Mouse (Mus musculus): ENCODE measurements around the gene Tpcn2.
A peak's percentile ranks its signal among the peaks of the same experiment; 100 is the strongest.

Tpcn2 gene

DNA sequence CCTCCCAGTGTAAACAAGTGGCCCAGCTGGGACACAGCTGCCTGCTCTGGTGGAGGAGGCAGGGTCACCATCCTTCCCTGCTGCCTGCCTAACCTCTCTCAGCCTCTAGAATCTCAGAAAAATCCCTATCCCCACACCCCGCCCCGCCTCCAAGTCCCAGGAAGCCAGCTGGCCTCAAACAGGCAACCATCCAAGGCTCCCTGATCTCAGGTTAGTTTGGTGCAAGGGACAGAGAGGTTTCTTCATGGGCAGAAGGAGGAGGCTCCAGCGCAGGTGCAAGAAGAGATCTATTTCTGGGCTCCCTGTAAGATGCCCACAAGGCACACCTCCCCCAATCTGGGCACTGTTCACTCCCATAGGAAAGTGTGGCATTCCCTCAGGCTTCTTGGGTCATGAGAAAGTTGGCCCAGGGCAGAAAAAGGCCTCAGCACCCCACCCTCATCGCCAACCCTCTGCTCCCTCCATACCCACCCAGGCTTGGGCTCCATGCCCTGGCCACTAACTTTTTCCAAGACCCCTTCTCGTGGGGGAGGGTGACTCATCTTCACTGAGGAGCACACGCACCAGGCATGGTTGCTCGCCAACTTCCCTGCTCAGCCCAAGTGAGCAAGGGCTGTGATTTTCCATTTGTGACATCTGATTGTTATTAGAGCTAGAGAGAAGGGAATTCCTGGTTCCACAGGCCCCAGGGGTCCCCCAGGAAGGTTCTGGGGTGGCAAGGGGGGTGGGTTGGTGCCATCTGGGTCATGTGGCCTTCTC is 15.9 kb upstream of the Tpcn2 start:
- DNase-seq, result peak; percentile 88 to 89

GRCm38 (mm10) chr7:145298666-145299490 is 15.1 kb upstream of the Tpcn2 start:
- peak; percentile 46 to 57 for DNase-seq

GRCm38 (mm10) chr7:145293859-145294258 is 10.0 kb upstream of the Tpcn2 start:
- peak; percentile 47 to 62 for DNase-seq

DNA sequence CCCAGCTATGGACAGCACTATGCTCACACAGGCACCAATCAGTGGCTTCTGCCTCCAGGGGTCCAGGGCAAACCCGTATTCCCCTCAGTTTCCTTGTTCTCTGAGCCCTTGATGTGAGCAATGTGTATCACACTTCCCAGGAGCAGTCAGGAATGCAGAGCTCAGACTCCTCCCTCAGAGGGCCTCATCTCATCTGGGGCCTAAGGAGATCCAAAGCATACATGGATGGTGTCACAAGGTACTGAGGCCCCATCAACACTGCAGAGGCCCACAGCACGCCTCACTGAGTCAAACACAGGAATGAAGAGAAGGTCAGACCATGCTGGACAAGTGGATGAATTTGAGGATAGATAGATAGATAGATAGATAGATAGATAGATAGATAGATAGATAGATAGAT is 8.9 kb upstream of the Tpcn2 start:
- DNase-seq, result no peak

DNA sequence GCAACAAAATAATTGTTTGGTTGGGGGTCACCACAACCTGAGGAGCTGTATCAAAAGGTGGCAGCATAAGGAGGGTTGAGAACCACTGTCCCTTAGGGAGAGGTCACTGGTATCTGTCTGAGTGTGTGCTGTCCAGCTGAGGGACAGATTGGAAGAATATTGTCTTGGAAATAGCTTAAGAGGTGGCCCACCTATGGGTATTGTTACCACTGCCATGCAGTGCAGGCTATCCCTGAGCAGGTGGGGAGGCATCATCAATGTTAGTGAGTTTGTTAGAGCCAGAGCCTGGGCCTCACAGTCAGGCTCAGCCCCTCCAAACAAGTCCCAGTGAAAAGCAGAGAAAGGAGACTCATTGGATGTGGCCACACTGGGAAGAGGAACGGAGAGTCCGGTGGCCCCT is 8.0 kb upstream of the Tpcn2 start:
- DNase-seq, result no peak

DNA sequence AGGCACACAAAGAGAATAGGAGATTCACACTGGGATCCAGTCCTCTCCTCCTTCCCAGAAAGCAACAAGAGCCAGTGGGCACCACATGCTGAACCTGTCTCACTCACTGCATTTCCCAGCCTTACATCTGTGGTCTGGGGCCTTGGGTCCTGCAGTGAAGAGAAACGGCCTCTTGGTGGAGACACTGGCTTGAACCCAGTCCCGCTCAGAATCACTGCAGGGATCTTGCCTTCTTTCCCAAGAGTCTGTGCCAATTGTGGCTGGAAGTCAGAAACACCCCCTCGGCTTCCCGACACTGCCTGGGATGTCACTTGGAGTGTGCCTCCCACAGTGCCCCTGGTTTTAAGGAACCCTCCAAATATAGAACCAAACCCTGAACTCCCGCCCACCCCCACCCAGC is 5.5 kb upstream of the Tpcn2 start:
- peak; percentile 66 to 72 for DNase-seq

DNA sequence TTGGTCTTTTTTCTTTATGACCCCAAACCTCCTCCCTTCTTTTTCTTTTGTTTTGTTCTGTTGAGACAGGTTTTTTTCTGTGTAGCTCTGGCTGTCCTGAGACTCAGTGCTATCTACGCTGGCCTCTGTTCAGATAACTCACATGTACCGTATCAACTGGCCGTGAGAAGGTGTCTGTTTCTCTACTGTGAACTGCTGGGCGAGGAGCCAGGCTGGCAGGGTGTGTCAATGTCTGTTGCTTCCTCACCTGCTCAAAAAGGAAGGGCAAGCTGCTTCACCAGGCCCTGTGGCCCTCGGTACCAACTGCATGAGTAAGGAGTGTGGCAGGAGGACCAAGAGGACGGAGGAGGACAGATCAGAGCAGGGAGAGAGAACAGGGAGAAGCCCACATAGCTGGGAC is 3.6 kb upstream of the Tpcn2 start:
- peak; percentile 84 to 87 for DNase-seq

- DNase-seq, result no peak
Measured at GRCm38 (mm10) chr7:145285476-145285875, 1.7 kb upstream of the Tpcn2 start.

- DNase-seq, result no peak
Measured at GRCm38 (mm10) chr7:145284293-145284692, 482 bp upstream of the Tpcn2 start.

- DNase-seq, result no peak
Measured at GRCm38 (mm10) chr7:145283041-145283440, 770 bp downstream of the Tpcn2 start.

GRCm38 (mm10) chr7:145281396-145281795 is 2.4 kb downstream of the Tpcn2 start:
- DNase-seq, result no peak

DNA sequence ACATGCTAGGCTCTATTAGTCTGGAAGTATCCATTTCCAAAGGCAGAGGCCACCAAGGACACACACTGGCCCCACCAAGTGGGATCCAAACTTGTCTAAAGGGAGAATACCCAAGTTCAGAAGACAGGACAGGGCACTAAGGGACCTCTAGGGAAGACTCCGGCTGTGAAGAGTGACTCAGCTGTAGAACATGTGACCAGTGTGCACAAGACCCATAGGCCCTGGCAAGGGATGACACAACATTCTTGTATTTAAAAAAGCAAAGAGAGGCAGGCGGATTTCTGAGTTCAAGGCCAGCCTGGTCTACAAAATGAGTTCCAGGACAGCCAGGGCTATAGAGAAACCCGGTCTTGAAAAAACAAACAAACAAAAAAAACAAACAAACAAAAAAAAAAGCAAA is 8.3 kb downstream of the Tpcn2 start:
- no peak for DNase-seq

GRCm38 (mm10) chr7:145270955-145271354 is 12.9 kb downstream of the Tpcn2 start:
- DNase-seq, result no peak

GRCm38 (mm10) chr7:145268890-145269289 is 14.9 kb downstream of the Tpcn2 start:
- no peak for DNase-seq

GRCm38 (mm10) chr7:145266011-145266410 is 17.8 kb downstream of the Tpcn2 start:
- no peak for DNase-seq

GRCm38 (mm10) chr7:145264202-145264601 is 19.6 kb downstream of the Tpcn2 start:
- no peak for DNase-seq

DNA sequence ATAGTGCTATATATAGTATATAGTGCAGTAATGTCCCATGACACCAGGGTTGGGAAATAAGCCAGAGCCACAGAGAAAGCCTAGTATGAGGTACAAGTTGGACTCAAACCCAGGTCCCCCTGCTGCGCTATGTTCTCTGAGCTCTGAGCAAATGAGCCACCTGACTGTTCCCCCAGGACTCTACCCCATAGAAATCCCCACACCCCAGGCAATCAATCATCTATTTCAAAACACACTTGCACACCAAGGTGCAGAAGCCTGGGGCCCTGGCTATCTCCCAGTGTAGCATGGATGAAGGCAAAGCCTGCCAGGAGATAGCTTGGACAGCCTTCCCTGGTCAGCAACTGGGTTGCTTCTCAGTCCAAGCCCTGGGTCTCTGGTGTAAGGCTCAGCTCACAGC is 27.7 kb downstream of the Tpcn2 start:
- no peak for DNase-seq

GRCm38 (mm10) chr7:145253986-145254630 is 29.7 kb downstream of the Tpcn2 start:
- DNase-seq, result no peak

- DNase-seq, result peak; percentile 93 to 95
Measured at GRCm38 (mm10) chr7:145252715-145253476, 30.9 kb downstream of the Tpcn2 start.

GRCm38 (mm10) chr7:145250225-145250624 is 33.6 kb downstream of the Tpcn2 start:
- peak; percentile 70 to 76 for DNase-seq

- no peak for DNase-seq
Measured at GRCm38 (mm10) chr7:145248911-145249310, 34.9 kb downstream of the Tpcn2 start.

DNA sequence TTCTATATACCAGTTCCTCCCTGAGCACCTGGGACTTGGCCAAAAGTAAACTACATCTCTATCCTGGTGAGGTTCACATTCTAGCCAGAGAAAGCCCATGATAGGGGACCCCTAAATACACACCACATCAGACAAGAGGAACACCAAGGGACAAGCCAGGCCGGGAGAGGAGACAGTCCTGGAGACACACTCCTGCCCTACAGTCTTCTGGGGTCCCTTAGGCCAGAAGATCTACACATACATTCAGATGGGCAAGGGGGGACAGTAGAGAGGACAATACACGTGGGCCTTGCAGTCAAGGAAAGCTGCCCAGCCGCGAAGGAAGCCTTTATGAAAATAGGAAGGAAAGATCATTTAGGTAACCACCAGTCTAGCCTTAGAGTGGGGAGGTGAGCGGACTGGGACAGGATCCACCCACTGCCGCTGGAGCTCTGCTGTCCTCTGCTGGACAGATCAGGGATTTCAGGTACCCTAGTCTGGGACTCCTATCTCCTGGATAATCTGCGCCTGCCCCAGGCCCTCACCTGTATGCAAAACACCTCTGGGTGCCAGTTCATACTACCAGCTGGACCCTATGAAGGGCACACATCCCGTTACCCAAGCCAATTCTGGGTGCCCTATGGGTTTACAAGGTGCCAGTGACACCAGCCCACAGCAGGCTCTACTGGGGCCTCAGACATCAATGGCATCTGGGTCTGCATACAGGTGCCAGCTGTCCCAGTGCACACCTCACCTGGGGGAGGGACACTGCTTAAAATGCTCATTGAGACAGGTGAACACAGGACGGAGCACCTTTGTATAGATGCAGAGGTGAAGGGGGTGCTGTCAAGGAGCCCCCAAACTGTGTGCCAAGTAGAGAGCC is 40.7 kb downstream of the Tpcn2 start:
- DNase-seq, result peak; percentile 91 to 94

Data from cerebellum, postnatal 36 days (tissue).